Mouse (Mus musculus) bone marrow, adult 2 months (tissue): Measurements from ENCODE around the gene Tmem63c. TPM values are rescaled to one million over a fixed set of nuclear protein-coding genes. Genes with fewer than 3 reads are reported as not detected.

Experiments used
- H3K27ac ChIP-seq: fragments of 200-500 bp; 2 replicates; pipeline ENCODE4 v1.5.1; 2012; ENCODE audit warnings: low read depth, mild to moderate bottlenecking, control low read depth, inconsistent platforms, low read length; ENCODE audit not compliant: control insufficient read depth, poor library complexity, insufficient read depth
- H3K4me1 ChIP-seq: fragments of 200-500 bp; 2 replicates; pipeline ENCODE4 v1.6.1; 2011; ENCODE audit warnings: low read length; ENCODE audit not compliant: control insufficient read depth, insufficient read depth
- H3K4me3 ChIP-seq: fragments of 200-500 bp; replicated peaks from 2 replicates; pipeline ENCODE3; 2011; ENCODE audit warnings: mild to moderate bottlenecking, low read depth, low read length, control low read depth; ENCODE audit not compliant: control insufficient read depth
- CTCF ChIP-seq: fragments of 200-500 bp; IDR thresholded peaks from 2 replicates; pipeline ENCODE4 v1.5.1; 2011; ENCODE audit warnings: low read length, control low read depth; ENCODE audit not compliant: control insufficient read depth, insufficient read depth
- POLR2A ChIP-seq: fragments of 200-500 bp; IDR thresholded peaks from 2 replicates; pipeline ENCODE4 v1.6.1; 2011; ENCODE audit warnings: low read depth, mild to moderate bottlenecking, control low read depth, low read length, borderline replicate concordance; ENCODE audit not compliant: control insufficient read depth
- WGBS: fragments of 180-500 bp; shearing (Covaris S2); methylation state at CpG from one replicate; pipeline ENCODE4 v1.1.7; 2018; 5-methylcytosine and 5-hydroxymethylcytosine counted together
- polyA plus RNA-seq: library from polyadenylated mRNA; stranded (reverse); fragments of >200 nt; gene quantifications from 2 replicates; pipeline ENCODE4 v1.2.4, GENCODE M21; 2011; ENCODE audit warnings: low replicate concordance; ENCODE audit not compliant: missing spikeins, insufficient read depth, insufficient read length

Gene Tmem63c
- polyA plus RNA-seq, 1 experiment: not detected

DNA sequence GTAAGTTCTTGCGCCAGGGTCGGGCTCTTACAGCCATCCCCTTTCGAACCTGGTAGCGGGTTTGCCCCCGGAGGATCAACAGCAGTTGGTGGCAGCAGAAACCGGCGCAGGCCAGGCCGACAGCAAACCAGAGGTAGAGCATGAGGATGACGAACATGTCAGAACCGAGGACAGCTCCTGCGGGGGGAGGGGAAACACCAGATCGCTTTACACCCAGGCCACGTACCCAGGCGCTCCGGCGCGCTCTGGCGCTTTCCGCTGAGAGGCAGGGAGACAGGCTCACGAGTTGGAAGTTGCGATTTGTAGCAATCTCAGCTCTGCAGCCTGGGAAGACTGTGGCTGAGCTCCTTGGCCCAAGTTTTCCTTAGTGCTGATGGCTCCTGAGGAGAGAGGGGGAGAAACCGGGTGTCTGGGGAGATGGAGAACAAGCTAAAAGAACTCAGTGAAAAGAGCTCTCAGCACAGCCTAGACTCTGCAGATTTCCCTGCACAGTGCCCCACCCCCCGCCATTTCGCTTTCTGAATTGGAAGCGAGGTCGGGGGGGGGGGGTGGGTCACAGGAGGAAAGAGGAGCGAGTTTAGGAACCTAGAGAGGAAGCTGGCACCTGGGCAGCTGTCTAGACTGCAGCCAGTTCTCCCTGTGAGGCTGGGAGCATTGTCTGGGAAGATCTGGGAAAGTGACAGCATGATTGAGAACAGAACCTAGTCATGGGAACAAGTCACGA, 37.5 kb upstream of the Tmem63c start:
- Histone ChIP-seq H3K4me3 (no peak overlapping the region), H3K4me1 (no peaks in the 10 kb centered on the region), H3K27ac (no peak overlapping the region)
- no peak for TF ChIP-seq CTCF
- no peak for TF ChIP-seq POLR2A
- WGBS: 6% methylated on average over 28 of the region's 28 CpGs

DNA sequence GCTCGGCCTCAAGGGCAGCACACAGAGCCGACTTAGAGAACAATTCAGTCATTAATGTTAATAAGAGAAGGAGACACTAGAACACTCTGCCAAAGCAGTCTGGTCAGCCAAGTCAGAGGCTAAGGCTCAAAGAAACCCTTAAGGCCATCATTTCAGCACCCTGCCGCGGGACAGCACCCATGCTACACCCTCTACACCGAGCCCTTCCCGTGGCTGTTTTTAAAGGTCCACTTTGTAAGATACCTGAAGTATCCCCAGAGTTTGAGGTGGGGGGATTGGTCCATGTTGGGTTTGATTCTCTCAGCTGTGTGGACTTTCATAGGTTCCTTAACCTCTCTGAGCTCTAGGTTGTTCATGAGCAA, 37.0 kb upstream of the Tmem63c start:
- TF ChIP-seq CTCF (no peak), POLR2A (no peak)
- H3K4me1 ChIP-seq: no peaks in the 10 kb centered on the region
- 6% methylated on average over 6 of the region's 6 CpGs for WGBS
- H3K4me3 ChIP-seq: no peak overlapping the region
- no peak overlapping the region for H3K27ac ChIP-seq

DNA sequence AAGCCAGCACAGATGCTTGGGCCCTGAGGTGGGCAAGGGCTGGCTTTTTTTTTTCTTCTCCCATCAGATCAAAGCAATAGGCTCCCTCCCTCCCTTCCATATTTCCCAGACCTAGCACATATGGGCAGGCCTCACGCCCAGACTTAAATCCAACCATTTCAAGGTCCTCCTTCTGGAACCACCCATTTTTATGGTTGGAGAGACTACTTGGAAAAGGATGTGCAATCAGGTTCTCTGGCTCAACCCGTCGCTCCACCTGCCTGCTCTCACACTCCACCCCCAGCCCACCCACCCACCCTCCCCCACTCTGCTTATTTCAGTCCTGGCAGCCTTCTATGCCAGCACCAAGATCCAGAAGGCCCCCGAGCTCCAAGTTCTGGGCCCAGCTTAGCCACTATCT, 34.6 kb upstream of the Tmem63c start:
- Histone ChIP-seq H3K27ac (no peak overlapping the region), H3K4me1 (no peaks in the 10 kb centered on the region), H3K4me3 (no peak overlapping the region)
- 54% methylated on average over 4 of the region's 4 CpGs for WGBS
- no peak for TF ChIP-seq CTCF
- TF ChIP-seq POLR2A: no peak

- no peak overlapping the region for H3K27ac ChIP-seq
- WGBS: 35% methylated on average over 16 of the region's 16 CpGs
- TF ChIP-seq POLR2A: no peak
- TF ChIP-seq CTCF: no peak
- no peaks in the 10 kb centered on the region for H3K4me1 ChIP-seq
- H3K4me3 ChIP-seq: no peak overlapping the region
Measured at GRCm38 (mm10) chr12:86988227-86988626, 32.9 kb upstream of the Tmem63c start.

- H3K4me1 ChIP-seq: no peaks in the 10 kb centered on the region
- H3K4me3 ChIP-seq: no peak overlapping the region
- 14% methylated on average over 15 of the region's 15 CpGs for WGBS
- no peak for TF ChIP-seq CTCF
- TF ChIP-seq POLR2A: no peak
- H3K27ac ChIP-seq: no peak overlapping the region
Measured at GRCm38 (mm10) chr12:86989378-86989777, 31.8 kb upstream of the Tmem63c start.

DNA sequence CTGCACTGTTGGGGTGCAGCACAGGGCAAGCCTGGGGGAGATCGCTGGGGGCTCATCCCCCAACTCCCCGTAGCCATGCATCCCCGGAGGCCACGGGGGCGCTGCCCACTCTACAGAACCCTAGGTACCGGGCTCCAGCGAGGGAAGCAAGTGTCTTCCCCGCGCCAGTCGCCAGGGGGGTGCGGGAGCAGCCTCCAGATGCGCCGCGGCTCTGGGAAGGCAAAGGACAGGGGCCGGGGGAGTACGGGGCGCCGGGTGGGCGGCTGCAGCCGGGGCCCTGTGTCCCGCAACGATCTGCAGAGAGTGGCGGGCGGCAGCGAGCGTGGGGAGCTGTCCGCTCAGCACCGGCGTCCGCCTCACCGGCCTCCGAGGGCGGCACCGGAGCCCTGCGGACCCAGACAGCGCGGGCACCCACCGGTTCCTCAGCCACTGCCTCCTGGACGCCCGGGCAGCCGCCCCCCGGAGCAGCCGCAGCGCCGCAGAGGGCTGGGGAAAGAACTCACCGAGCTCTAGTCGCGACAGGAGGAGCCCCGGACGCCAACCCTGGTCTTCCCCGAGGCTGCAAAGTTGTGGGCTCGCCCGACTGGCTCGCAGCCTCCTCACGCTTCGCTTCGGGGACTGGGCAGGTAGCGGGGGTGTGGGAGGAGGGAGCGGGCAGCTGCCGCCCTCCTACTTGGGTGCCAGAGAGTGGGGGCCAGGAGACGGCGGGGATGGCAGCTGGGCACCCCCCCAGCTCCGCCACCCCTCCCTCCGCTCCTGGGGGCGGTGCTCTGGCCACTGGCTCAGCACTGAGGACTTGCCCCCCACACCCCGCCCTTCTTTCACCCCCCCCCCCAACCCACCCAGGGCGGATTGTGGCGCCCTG, 31.0 kb upstream of the Tmem63c start, which contains the start of gene Zdhhc22:
TSS of gene Zdhhc22 (minus strand) at position 541 of the 865 bp plus-strand sequence.
- TF ChIP-seq CTCF: no peak
- no peak for TF ChIP-seq POLR2A
- WGBS: 2% methylated on average over 65 of the region's 68 CpGs
- Histone ChIP-seq H3K27ac (no peak within 1 kb of the TSS), H3K4me1 (no peaks in the 10 kb centered on the region), H3K4me3 (no peak within 1 kb of the TSS)

DNA sequence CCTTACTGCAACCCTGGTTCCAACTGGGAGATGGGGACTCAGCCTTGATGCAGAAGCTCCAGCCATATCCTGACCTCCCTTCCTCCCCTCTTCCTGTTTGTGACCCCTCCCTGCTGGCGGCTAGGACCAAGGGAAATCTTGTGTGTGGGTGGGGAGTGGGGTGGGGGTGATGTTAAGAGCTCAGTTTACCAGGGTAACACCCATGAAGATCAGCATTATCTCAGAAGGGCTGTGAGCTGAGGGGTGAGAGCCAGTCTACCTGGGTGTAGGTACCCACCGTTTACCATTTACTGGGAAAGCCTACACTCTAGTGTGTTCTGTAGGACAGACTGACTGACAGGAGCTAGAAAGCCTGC, 30.4 kb upstream of the Tmem63c start:
- TF ChIP-seq CTCF (no peak), POLR2A (no peak)
- no peaks in the 10 kb centered on the region for H3K4me1 ChIP-seq
- no peak overlapping the region for H3K27ac ChIP-seq
- H3K4me3 ChIP-seq: no peak overlapping the region
- WGBS: 41% methylated on average over 2 of the region's 2 CpGs

DNA sequence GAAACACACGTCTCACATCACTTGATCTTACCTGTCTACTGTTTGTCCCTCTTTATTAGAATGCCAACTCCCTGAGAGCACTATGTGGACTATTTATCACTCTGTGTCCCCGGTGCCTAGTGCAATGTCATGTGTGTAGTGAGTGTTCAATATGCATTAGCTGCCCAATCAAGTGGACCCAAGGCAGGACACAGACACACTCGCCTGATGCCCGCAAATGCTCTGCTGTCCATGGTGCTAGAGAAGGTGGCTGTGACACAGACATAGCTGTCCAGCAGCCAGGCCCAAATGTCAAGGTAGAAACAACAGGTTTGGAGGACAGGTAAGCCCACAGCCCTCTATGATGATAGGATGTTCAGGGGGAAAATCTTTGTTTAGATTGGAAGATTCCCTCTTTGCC, 27.0 kb upstream of the Tmem63c start:
- 31% methylated on average over 4 of the region's 4 CpGs for WGBS
- no peak overlapping the region for H3K27ac ChIP-seq
- H3K4me1 ChIP-seq: no peaks in the 10 kb centered on the region
- TF ChIP-seq CTCF (no peak), POLR2A (no peak)
- H3K4me3 ChIP-seq: no peak overlapping the region
